Mouse (Mus musculus): ENCODE measurements around the gene Plxnd1.

The Plxnd1 gene

DNA sequence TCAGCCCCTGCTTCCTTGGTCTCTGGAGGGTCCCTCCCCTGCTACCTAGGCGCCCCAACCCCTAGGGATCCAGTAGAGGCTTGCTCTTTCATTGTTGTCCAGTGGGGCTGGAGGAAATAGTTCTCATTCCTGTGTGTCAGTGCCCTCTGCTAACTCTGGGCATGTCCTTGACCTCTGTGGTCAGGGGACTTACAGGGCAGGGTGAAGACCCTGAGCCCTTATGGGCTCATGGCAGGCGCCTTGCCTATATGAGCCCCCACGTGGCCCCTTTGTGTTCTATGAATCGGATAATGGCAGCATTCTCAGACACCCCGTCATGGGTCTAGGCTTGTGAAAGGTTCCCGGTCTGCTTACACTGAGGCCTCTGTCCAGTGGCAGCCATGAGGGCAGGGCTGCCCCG is 4.0 kb upstream of the Plxnd1 start:
- DNase-seq (ENCODE audit: low spot score): no peak

DNA sequence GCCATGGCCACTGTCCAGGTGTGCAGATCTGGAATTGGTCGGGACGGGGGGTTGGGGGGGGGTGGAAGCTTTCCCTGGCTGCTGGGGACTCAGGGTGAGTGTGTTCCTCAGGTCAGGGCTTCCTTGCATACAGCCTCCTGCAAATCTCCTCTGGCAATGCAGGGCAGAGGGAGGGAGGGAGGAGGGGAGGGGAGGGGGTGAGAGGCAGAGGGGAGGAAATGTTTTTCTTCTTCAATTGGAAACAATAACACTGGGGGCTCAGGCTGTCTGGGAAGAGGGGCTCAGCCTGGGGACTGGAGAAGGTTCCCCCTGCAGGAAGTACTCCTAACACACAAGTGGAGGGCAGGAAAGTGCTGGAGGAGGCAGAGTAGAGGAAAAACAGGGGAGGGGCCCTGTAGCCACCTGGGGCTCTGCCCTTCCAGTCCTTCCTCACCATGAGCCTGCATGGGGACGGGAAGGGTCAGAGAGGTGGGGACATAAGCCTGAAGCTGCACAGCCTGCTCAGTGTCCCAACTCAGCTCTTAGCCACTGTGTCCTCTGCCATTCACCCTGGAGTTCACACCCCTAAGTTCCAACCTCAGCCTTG is 3.0 kb upstream of the Plxnd1 start:
- no peak for DNase-seq (ENCODE audit: low spot score)

DNA sequence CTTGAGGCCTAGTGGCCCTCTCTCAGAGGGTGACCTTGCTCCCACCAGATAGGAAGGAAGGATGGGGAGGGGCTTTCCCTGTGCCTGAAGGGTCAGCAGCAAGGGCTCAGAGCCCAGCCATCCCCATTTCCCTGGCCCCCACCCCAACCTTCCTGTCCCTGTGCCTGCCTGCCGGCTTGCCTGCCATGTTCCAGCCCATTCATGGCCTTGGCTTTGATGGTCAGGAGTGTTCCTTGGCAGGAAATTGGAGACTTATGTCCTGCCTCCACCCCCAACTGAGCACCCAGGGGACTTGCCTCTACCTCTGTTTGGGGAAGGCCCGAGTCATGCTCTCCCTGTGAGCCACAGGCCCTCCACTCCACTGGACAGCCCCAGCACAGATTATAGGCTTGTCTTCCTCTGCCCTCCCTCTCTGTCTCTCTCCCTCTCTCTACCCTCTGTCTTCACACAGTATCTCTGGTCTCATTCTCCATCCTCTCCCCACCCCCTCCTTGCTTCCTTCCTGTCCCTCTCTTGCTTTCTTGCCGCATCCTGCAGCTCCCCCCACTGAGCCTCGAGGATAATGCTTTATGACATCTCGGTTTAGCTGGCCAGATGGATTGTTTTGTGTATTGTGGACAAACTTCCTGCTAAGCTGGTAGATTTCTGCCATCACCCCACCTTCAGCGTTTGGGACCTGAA is 1.5 kb upstream of the Plxnd1 start:
- peak; percentile 69 for DNase-seq (ENCODE audit: low spot score)

DNA sequence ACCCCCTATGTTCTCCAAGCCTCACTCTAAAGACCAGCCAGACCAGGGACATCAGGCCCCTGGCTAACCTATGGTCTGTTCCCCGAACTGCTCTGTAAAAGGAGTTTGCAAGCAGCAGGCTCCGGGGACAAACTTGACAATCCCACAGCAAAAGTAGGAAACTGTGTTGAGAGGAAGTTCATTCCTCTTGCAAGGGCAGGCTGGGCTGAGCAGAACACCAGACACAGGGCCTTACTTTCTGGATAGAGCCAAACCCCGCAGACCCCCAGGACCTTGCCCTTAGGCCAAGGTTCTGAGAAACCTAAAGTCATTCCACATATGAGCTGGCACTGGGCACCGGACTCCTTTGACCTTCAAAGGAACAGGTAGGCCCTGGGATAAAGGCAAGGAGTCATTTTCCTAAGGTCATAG is 731 bp upstream of the Plxnd1 start:
- DNase-seq (ENCODE audit: low spot score): no peak

DNA sequence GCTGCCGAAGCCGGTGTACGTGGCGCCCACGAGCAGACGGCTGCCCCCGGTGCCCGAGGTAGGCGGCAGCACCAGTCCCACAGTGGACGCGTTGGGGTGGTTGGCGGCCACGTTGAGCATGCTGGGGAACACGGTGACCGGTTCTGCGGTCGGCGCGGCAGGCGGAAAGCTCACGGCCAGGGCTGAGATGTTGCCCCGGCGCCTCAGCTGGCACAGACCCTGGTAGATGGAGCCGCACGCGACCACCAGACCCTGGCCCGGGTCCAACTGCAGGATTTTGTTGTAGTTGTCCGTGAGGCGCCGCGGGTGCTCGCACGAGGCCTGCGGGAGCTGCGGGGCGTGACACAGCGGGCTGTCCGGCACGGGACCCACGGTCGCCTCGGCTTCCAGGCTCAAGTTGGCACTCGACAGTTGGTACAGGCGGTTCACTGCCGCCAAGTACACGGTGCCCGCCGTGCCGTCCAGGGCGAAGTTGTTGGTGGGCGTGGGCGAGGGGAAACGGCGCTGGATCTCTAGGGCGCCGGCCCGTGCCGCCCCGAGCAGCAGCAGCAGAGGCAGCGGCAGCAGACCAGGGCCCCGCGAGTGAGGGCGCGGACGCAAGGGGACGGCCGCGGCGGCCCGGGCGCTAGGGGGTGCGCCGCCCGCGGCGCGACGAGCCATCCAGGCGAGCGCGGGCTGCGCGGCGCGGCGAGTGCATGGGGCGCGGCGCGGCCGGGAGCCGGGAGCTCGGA is 494 bp downstream of the Plxnd1 start:
- no peak for DNase-seq (ENCODE audit: low spot score)

DNA sequence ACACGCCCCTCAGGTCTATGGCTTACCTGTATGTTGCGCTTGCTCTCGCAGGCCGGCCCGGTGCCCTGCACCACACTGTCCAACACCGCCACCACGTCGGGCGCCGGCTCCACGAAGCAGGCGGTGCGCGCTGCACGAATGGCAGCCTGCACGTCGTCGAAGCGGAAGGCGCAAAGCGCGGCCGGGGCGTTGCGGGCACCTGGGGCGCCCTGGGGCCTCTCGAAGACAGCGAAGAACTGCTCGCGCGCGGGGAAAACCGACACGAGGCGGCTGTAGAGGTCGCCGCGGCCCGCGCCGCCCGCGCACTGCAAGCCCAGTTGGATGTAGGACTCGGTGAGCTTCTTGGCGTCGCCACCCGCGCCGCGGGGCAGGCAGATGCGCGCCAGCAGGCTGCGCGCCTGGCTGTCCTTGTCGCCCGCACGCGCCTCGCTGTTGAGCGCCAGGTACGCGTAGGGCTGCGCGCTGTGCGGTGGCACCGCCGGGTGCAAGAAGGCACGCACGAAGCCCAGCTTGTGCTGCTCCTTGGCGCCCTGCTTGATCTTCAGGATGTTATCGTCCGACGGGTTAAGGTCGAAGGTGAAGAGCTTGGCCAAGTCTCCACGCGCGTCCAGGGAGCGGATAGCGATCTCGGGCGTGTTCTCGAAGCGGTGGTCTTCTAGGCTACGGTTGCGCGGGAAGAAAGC is 1.2 kb downstream of the Plxnd1 start:
- DNase-seq (ENCODE audit: low spot score): no peak

DNA sequence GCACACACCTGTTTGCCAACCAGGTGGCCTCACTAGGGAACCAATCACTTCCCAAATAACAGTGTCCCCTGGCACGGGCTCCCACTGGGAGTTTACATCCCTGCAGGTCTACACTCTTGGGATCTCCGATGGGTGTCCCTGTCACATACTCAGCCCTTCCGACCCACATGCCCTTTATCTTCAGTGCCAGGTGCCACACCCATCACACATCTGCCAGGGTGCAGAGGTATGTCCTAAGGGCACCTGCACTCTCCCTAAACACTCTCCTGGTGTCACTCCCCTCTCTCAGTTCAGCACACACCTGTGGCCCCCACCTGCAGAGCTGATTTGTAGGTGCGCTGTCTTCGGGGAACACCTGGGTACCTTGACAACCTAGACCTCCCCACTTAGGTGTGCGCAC is 1.8 kb downstream of the Plxnd1 start:
- no peak for DNase-seq (ENCODE audit: low spot score)

DNA sequence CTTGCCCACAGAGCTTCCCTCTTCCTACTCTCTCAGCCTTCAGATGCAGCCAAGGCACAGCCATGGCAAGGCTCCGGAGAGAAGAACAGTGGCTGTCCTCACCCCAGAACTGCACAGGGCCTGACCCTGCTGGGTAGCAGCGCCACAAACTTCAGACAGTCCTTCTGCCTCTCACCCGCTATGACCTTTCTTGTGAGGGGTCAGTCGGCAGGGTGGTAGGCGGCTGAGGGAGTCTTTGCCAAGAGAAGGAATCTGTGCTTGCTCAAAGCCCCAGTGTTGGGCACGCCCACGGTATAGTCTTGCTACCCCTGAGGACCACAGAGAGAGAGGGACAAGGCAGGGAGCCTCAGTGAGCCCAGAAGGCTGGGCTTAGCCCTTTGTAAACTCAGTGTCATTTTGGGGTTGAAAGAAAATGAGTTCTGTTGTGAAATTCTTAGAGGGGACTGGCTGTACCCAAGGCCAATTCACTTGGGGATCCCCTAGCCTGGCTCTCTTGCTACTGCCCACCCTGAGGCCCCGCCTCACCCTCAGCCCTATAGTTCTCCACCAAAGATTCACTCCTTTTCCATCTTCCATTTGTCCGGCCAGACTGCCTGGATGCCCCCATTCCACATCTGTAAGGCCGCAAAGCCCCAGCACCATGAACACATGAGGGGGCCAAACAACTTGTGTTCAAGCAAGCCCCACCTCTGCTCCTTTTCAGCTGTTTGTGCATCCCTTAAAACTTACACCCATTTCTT is 2.8 kb downstream of the Plxnd1 start:
- no peak for DNase-seq (ENCODE audit: low spot score)

DNA sequence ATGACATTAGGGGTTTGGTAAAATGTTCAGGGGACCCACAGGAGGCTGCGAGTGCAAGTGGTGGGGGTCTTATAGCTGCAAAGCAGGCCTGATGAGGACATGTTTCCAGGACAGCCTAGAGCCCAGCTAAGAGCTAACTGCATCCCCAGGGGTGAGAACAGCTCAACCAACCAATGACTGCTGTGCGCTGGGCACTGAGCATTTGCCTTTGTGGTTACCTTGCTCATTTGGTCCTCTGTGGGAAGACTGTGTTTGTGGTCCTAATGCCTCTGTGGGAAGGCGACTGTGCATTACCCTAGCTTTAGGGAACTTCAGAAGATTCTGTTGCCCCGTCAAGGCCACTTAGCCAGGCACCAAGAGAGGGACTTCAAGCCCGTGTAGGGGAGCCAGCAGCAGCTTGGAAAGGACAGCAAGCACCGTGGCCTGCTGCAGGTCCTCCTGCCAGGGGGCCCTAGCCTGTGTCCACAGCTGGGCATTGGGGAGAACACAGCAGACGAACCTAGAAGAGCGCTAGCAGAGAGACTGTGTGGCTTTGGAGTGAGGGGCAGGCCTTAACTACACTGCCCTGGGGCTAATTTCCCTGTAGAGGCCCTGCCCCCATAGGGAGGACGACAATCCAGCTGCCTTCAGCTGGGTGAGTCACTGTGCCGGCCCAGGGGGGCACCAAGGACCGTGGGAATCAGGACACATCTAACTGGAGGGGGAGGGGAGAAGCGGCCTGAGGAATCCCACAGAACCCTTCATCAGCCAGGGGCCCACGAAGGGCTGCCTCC is 3.5 kb downstream of the Plxnd1 start:
- no peak for DNase-seq (ENCODE audit: low spot score)

DNA sequence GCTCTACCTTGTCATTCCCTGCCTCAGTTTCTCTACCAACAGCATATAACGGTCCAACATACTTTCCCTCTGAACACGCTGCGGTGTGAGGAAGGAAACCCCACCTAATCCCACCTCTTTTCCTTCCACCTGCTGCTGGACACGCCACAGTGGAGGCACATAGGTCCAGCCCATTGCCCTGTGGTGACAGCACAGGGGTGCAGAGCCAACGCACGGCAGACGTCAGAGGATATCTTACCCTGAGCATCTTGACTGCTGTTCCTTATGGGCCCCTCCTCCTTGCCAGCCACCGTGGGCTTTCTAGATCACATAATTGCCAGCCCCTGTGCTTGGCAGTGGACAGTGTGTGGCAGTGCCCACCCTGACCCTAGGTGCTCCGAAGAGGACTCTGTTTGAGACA is 4.3 kb downstream of the Plxnd1 start:
- no peak for DNase-seq (ENCODE audit: low spot score)

DNA sequence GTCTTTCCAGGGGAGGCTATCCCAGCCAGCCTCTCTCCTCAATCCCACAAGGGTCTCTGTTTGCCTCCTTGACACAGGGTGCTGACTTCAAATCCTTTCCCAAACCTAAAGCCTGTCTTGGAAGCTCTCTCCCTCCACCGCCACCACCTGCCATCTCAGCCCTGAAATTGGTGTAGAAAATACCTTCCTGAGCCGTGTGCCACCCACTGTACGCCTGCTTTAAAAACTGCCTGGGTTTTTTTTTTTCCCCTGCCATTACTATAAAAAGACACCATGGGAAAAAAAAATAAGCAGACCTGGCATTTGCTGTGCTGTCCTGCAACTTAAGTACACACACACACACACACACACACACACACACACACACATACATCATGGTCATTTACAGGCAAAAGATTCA is 4.7 kb downstream of the Plxnd1 start:
- no peak for DNase-seq (ENCODE audit: low spot score)

DNA sequence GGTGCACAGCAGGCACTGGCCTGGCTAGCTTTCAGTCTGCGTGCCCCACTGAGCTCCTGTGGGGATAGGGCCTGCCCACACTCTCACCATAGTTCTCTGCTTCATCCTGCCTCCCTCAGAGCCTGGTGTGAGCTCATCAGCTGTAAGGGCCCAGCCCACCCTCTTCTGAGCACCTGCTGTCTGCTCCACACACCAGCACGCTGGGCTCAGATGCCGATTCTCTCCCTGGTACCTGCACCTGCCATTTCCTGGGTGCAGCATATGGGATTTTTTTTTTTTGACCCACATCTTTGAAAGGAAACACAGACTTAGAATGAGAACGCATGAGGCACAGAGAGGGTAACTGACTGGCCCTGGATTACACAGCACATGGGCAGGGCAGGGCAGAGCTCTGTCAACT is 5.2 kb downstream of the Plxnd1 start:
- DNase-seq (ENCODE audit: low spot score): no peak

DNA sequence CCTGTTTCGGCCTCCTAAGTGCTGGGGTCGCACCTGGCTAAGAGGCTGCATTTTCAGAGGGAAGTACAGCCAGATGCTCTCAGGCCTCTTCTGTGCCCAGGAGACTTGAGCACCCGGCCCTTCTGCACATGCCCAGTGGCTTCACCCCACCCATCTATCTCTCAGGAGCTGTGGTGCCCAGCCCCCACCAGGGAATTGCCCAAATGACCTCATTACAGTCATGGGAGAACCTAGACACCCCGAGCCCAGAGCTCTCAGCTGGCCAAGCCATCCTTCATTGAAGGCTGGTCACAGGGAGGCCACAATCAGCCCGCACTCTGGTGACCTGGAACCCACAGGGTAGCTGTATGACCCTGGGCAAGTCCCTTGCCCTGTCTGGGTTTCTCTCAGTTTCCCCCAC is 5.8 kb downstream of the Plxnd1 start:
- DNase-seq (ENCODE audit: low spot score): no peak

DNA sequence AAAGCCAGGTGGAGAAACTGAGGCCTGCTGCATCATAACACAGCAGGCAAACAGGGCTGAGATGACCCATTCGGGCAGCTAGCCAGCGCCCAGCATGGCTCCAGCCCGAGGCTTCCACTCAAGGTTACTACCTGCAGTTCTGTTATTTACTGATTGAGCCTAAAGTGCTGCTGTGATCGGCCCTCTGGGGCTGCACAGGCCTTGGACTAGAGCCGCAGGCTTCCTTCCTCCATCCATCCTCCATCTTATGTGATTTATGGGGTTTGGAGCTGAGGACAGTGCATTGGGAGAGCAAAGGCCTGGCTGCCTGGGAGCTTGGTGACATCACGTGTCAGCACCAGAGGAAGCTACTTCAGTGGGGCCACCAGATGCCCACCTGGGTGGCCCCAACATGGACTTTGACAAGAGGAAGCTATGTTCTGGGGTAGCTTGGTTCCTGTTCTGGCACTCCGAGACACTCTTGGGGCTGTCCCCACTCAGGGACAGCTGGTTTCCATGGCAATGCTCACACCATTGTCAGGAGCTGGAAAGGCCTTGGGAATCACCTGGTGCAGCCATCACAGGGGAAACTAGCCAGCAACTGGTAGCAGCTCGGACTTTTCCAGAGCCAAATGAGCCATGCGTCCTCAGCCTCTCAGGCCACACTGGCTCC is 7.6 kb downstream of the Plxnd1 start:
- DNase-seq (ENCODE audit: low spot score): no peak

DNA sequence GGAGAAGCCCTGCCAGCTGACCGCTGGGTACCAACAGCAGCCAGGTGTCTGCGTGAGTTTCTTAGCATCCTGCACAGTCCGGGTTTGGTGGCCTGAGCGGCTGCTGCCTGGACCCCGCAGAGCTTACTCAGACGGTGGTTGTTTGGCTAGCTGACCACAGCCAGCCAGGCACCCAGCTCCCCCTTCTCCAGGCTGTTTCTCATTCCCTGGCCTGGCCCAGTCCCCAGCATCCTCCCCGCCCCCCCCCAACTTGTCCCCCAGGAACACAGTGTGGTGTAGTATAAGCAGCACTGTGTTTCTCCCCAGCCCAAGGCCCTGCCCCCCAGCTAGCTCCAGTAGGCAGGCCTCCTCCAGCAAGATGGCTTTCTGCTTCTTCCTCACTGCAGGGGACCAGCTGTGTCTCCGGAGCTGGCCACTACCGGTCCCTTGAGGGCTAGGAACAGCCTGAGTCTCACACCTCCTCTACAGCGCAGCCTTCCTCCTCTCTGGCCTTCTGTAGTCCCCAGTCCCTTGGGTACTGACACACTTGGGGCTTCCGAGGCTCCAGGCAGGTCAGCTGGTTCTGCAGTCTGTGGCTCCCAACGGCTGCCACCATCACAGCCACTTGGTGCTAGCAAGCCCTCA is 8.2 kb downstream of the Plxnd1 start:
- no peak for DNase-seq (ENCODE audit: low spot score)

DNA sequence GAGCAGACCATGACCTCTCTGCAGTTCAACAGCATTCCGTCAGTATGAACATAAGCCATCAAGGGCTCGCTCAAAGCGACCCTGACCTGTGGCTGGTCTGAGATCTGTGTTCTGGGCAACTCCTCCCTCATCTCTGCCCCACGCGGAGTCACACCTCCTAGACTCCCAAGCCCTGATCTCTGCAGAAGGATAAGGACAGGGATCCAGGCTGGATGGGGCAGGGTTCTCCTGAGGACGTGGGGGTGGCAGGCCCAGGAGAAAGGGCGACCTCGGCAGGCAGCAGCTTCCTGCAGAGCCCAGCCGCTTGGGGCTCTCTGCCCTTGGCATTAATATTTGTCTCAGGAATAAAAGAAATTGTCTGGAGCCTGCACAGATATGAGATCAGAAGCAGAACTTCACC is 9.2 kb downstream of the Plxnd1 start:
- DNase-seq (ENCODE audit: low spot score): no peak

DNA sequence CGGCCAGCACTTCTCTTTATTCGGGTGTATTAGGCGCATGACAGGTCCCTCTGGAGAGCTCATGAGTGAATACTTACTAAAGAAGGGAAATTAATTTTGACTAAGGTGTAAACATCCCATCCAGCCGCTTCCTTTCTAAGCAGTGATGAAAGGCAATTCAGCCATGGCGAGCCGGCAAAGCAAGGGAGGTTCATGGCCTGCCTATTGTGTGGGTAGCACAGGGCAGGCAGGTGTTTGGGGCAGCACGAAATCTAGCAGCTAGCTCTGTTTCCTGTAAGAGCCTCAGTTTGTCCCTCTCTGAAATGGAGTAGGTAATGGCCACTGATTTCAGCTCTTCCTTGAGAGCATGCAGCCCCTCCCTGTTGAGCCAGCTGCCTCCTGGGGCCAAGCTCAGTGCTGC is 10.2 kb downstream of the Plxnd1 start:
- DNase-seq (ENCODE audit: low spot score): no peak

DNA sequence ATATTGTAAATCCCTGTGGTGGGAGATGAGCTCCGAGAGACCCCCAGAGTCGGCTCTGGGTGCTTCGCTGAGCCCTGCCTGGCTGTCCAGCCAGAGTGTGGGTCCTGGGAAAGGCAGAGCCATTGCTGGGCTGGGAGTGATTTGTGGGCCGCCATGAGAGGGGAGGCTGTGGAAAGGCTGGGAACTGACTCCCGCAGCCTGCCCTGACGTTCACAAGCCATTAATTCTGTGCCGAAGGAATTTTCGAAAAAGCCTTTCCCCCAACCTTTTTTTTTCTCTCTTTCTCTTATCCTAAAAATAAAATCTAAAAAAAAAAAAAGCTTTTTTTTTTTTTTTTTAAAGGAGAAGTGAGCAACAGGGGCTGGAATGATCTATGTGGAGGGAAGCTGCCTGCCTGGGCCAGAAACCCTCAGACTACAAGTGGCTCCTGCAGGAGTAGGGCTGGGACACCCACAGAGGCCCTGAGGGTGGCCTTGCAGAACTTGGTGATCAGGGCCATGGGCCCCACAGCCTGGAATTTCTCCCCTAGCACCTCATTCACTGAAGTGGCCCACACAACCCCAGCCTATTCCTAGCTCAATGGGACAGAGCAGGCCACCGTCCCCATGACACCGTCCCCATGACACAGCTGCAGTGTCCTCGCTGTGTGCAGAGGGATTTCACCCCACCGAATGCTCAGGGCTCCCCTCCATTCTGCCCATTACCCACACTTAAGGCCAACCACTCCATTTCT is 11.3 kb downstream of the Plxnd1 start:
- DNase-seq (ENCODE audit: low spot score): no peak

DNA sequence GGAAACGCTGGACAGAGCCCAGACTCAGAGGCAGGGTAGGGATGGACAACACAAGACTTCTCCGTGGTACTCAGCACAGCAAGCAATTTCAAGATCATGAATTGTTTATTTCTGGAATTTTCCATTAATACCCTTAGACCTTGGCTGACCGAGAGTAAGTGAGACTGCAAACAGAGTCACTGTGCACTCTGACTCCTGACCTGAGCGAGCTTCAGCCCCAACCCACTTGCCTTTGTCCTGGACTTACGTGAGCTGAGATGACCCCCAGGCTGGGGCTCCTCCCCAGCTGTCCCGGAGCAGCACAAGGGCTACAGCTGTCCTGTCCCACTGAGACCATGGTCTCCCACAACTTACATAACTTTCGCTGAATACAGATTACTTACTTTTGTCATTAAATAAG is 11.9 kb downstream of the Plxnd1 start:
- DNase-seq (ENCODE audit: low spot score): no peak

DNA sequence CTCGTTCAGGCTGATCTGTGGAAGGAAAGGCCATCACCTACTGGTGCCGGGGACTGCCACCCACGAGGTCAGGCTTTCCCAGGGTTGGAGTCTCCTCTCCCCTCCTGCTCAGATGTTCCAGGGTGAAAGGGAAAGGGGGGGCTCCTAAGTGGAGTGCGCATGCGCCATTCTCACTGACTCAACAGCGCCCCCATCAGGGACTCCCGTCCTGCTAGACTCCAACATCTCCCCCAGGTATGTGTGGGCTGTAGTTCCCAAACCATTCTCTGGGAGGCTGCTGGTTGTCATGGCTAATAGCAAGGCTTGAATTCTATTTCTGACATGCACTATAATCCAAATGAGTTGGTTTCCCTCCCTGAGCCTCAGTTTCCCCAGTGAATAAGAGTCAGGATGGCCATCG is 16.2 kb downstream of the Plxnd1 start:
- DNase-seq (ENCODE audit: low spot score): no peak
